ENCODE assay signal across 9 mouse cellular contexts in the genomic region with DNA sequence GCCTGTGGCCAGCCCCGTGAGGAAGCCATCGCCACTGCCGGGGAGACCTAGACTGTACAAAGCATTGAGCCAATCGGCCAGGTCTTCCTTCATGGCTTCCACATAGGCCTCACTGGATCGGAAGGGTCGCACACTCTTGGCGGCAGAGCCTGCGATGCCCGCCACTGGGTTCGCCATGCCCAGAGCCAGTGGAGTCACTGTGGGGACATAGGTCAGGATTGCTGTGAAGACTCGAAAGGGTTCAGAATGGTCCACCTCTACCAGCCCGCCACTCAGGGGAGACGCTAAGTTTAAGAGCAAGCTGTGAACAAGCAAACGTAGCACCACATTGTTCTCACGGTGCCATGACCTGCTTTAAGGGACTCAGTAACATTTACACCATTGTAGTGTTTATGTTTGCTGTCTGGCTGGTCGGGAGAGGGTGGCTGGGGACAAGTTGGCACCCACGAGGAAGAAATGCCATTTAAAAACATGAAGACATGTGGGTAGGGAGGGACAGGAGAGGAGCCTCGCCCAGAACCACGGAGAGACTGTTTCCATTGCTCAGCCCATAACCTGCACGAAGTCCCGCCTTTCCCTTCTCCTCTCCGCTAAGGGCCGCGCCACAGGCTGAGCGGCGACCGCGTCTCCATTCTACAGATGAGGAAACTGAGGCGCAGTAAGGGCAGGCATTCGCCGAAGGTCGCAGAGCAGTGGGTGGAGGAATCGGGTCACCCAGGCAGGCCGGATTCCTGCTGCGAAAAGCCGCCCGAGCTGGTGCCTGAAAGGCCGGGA. TPM values are rescaled to one million over a fixed set of nuclear protein-coding genes. Genes with fewer than 3 reads are reported as not detected.
DNase-seq lines count a peak whose midpoint lies in the region; ATAC-seq lines count a peak whose summit lies in the region.
"Had no signal": no experiment of that assay in that cellular context is flagged by ENCODE, and none has a peak within 500 bp of the region (broad histone marks: within the 10 kb centered on the region; RNA-seq: fewer than 3 reads in every experiment).

No protein-coding gene starts in this region.

- peaks cover 9% of the 10 kb centered on the region for H3K9me3 ChIP-seq in erythroblast, embryonic 14.5 days (ENCODE audit: control insufficient read depth, low read length)
- H3K9me3 ChIP-seq in forebrain, embryonic 11.5 days (ENCODE audit: control insufficient read depth, low read length) = no peaks in the 10 kb centered on the region
- no peaks in the 10 kb centered on the region for H3K9me3 ChIP-seq in midbrain, embryonic 15.5 days

- peak; percentile 33 for DNase-seq in 416B (ENCODE audit: low read depth)
- DNase-seq in forebrain, embryonic 11.5 days (ENCODE audit: low spot score) = peak; percentile 50
- DNase-seq in large intestine, adult 2 months (ENCODE audit: low read depth, low spot score) = peak; percentile 39
- DNase-seq in cerebellum, postnatal 10 days = no peak
- no peak for DNase-seq in urinary bladder, postnatal 10 days (ENCODE audit: low spot score)

- peaks cover 49% of the 10 kb centered on the region for H3K4me1 ChIP-seq in erythroblast, embryonic 14.5 days (ENCODE audit: control insufficient read depth)
- peaks cover 28% of the 10 kb centered on the region for H3K4me1 ChIP-seq in forebrain, embryonic 11.5 days (replicated peaks; ENCODE audit: control insufficient read depth, insufficient read depth, low read length)
- H3K4me1 ChIP-seq in midbrain, embryonic 15.5 days = peaks cover 50% of the 10 kb centered on the region

- peak overlapping the region; percentile 82 for H3K4me2 ChIP-seq in forebrain, embryonic 11.5 days (ENCODE audit: low read depth, low read length, severe bottlenecking)
- H3K4me2 ChIP-seq in midbrain, embryonic 15.5 days = peak overlapping the region; percentile 80

- peak overlapping the region; percentile 51 for H3K9ac ChIP-seq in forebrain, embryonic 11.5 days (ENCODE audit: low read length)
- peak overlapping the region; percentile 59 for H3K9ac ChIP-seq in midbrain, embryonic 15.5 days

- peaks cover 33% of the 10 kb centered on the region for H3K36me3 ChIP-seq in erythroblast, embryonic 14.5 days (ENCODE audit: control insufficient read depth)
- peaks cover 12% of the 10 kb centered on the region for H3K36me3 ChIP-seq in forebrain, embryonic 11.5 days (ENCODE audit: control insufficient read depth, insufficient read depth, low read length)
- H3K36me3 ChIP-seq in midbrain, embryonic 15.5 days (replicated peaks) = peaks cover 17% of the 10 kb centered on the region

- H3K27me3 ChIP-seq in erythroblast, embryonic 14.5 days (ENCODE audit: control insufficient read depth) = peaks cover 55% of the 10 kb centered on the region
- H3K27me3 ChIP-seq in forebrain, embryonic 11.5 days (ENCODE audit: control insufficient read depth, insufficient read depth, low read length) = peaks cover 51% of the 10 kb centered on the region
- H3K27me3 ChIP-seq in midbrain, embryonic 15.5 days (replicated peaks) = peaks cover 46% of the 10 kb centered on the region

- H3K27ac ChIP-seq in forebrain, embryonic 11.5 days (ENCODE audit: low read depth, low read length) = no peak overlapping the region
- H3K27ac ChIP-seq in midbrain, embryonic 15.5 days = 0 out of 2 replicates have a peak overlapping the region, but pooled peaks have one; percentile 18

- no peak for ATAC-seq in erythroblast, adult 5-6 weeks (replicated peaks; ENCODE audit: low FRiP score, poor library complexity, severe bottlenecking)
- ATAC-seq in forebrain, embryonic 11.5 days (replicated peaks; ENCODE audit: low FRiP score) = no peak
- peak; percentile 31 for ATAC-seq in midbrain, embryonic 15.5 days (replicated peaks)

- WGBS in forebrain, embryonic 11.5 days = 16% methylated on average over 38 of the region's 38 CpGs
- 15% methylated on average over 38 of the region's 38 CpGs for WGBS in large intestine, adult 2 months
- WGBS in midbrain, embryonic 15.5 days = 13% methylated on average over 38 of the region's 38 CpGs

- H3K4me3 ChIP-seq in erythroblast, embryonic 14.5 days (replicated peaks) = peak overlapping the region; percentile 66
- peak overlapping the region; percentile 55 for H3K4me3 ChIP-seq in forebrain, embryonic 11.5 days (ENCODE audit: low read depth, low read length)
- peak overlapping the region; percentile 88 for H3K4me3 ChIP-seq in midbrain, embryonic 15.5 days

RNA-seq across cellular contexts. Expression of a gene that starts 0.7 kb away (rescaled TPM):
- 1.7 and 2.3 TPM in 2 replicates for polyA plus RNA-seq in erythroblast, embryonic 14.5 days (2012)
- 0.58 TPM in 1 of 2 replicates, not detected in the other for total RNA-seq in erythroblast, adult 5-6 weeks (2015; ENCODE audit: low replicate concordance)
- 0.34 and 0.56 TPM in 2 replicates for total RNA-seq in erythroblast, adult 5-6 weeks (2017; ENCODE audit: low replicate concordance)
- 36.3 and 39.7 TPM in 2 replicates for polyA plus RNA-seq in forebrain, embryonic 11.5 days (2014; fragmentation: Nextera tagmentation; extraction: Ambion mirVana)
- polyA plus RNA-seq in large intestine, adult 2 months (2012; rRNA removed) = 55.7 and 66.2 TPM in 2 replicates
- polyA plus RNA-seq in midbrain, embryonic 15.5 days (2015; fragmentation: Nextera tagmentation; extraction: Ambion mirVana) = 25.2 and 26.1 TPM in 2 replicates

RNA-seq across cellular contexts. Expression of a gene that starts 6.5 kb away (rescaled TPM):
- polyA plus RNA-seq in erythroblast, embryonic 14.5 days (2012) = not detected in 2 replicates
- not detected in 2 replicates for total RNA-seq in erythroblast, adult 5-6 weeks (2015; ENCODE audit: low replicate concordance)
- total RNA-seq in erythroblast, adult 5-6 weeks (2017; ENCODE audit: low replicate concordance) = not detected in 2 replicates
- 0.23 and 0.99 TPM in 2 replicates for polyA plus RNA-seq in forebrain, embryonic 11.5 days (2014; fragmentation: Nextera tagmentation; extraction: Ambion mirVana)
- polyA plus RNA-seq in large intestine, adult 2 months (2012; rRNA removed) = 0.91 and 1.1 TPM in 2 replicates
- 0.77 and 1.3 TPM in 2 replicates for polyA plus RNA-seq in midbrain, embryonic 15.5 days (2015; fragmentation: Nextera tagmentation; extraction: Ambion mirVana)
- total RNA-seq: hematopoietic stem cell, adult 5-6 weeks had no signal

RNA-seq across cellular contexts. Expression of a gene that starts 34.3 kb away (rescaled TPM):
- 1.6 and 2.0 TPM in 2 replicates for polyA plus RNA-seq in erythroblast, embryonic 14.5 days (2012)
- total RNA-seq in erythroblast, adult 5-6 weeks (2015; ENCODE audit: low replicate concordance) = 5.6 and 9.2 TPM in 2 replicates
- total RNA-seq in erythroblast, adult 5-6 weeks (2017; ENCODE audit: low replicate concordance) = 4.5 and 10.9 TPM in 2 replicates
- 26.5 and 34.4 TPM in 2 replicates for polyA plus RNA-seq in forebrain, embryonic 11.5 days (2014; fragmentation: Nextera tagmentation; extraction: Ambion mirVana)
- 19.7 and 20.3 TPM in 2 replicates for polyA plus RNA-seq in large intestine, adult 2 months (2012; rRNA removed)
- 49.5 and 55.4 TPM in 2 replicates for polyA plus RNA-seq in midbrain, embryonic 15.5 days (2015; fragmentation: Nextera tagmentation; extraction: Ambion mirVana)

RNA-seq across cellular contexts. Expression of a gene that starts 34.6 kb away (rescaled TPM):
- 130 and 171 TPM in 2 replicates for polyA plus RNA-seq in erythroblast, embryonic 14.5 days (2012)
- total RNA-seq in erythroblast, adult 5-6 weeks (2015; ENCODE audit: low replicate concordance) = 139 and 186 TPM in 2 replicates
- 453 and 581 TPM in 2 replicates for total RNA-seq in erythroblast, adult 5-6 weeks (2017; ENCODE audit: low replicate concordance)
- 509 and 539 TPM in 2 replicates for polyA plus RNA-seq in forebrain, embryonic 11.5 days (2014; fragmentation: Nextera tagmentation; extraction: Ambion mirVana)
- 149 and 350 TPM in 2 replicates for polyA plus RNA-seq in large intestine, adult 2 months (2012; rRNA removed)
- polyA plus RNA-seq in midbrain, embryonic 15.5 days (2015; fragmentation: Nextera tagmentation; extraction: Ambion mirVana) = 635 and 653 TPM in 2 replicates

Comparison
In these comparisons a context has a peak if more than half of its experiments do, and no peak if none do; other contexts are left out.
1. DNase-seq: peak in 416B (single experiment), forebrain, embryonic 11.5 days (single experiment) and large intestine, adult 2 months (single experiment); none in cerebellum, postnatal 10 days (0 of 2) and urinary bladder, postnatal 10 days (single experiment).
2. Peak in every context shown above with its lines, with median percentiles within 50 percentile points of each other: H3K4me3 ChIP-seq.